Mouse (Mus musculus) small intestine, adult 2 months (tissue): ENCODE results near the gene Cish. TPM values are rescaled to one million over a fixed set of nuclear protein-coding genes. Genes with fewer than 3 reads are reported as not detected.

Experiments
- H3K27ac ChIP-seq: fragments of 200-500 bp; 2 replicates; pipeline ENCODE4 v1.5.1; 2012; ENCODE audit warnings: low read depth, low read length, control low read depth, inconsistent platforms; ENCODE audit not compliant: insufficient read depth
- H3K27me3 ChIP-seq: fragments of 200-500 bp; 2 replicates; pipeline ENCODE4 v1.6.1; 2012; ENCODE audit warnings: mild to moderate bottlenecking, moderate library complexity, low read length, inconsistent platforms; ENCODE audit not compliant: control insufficient read depth, insufficient read depth
- H3K36me3 ChIP-seq: fragments of 200-500 bp; 2 replicates; pipeline ENCODE4 v1.6.1; 2012; ENCODE audit warnings: mild to moderate bottlenecking, low read length, control low read depth, inconsistent platforms; ENCODE audit not compliant: control insufficient read depth, insufficient read depth
- H3K4me1 ChIP-seq: fragments of 200-500 bp; 2 replicates; pipeline ENCODE4 v1.6.1; 2012; ENCODE audit warnings: low read length, inconsistent platforms, mixed read lengths; ENCODE audit not compliant: control insufficient read depth, insufficient read depth, insufficient read length
- H3K4me3 ChIP-seq: fragments of 200-500 bp; 2 replicates; pipeline ENCODE4 v1.5.1; 2012; ENCODE audit warnings: low read depth, mild to moderate bottlenecking, control low read depth, inconsistent platforms, low read length, moderate library complexity
- CTCF ChIP-seq: fragments of 200-500 bp; IDR thresholded peaks from 2 replicates; pipeline ENCODE4 v1.5.1; 2012; ENCODE audit warnings: low read depth, mild to moderate bottlenecking, control low read depth, inconsistent platforms, low read length, moderate library complexity, mixed read lengths; ENCODE audit not compliant: insufficient replicate concordance, insufficient read length; ENCODE audit errors: extremely low read depth
- POLR2A ChIP-seq: fragments of 200-500 bp; IDR thresholded peaks from 2 replicates; pipeline ENCODE4 v1.6.1; 2012; ENCODE audit warnings: low read depth, mild to moderate bottlenecking, control low read depth, inconsistent platforms, low read length, moderate library complexity
- WGBS: fragments of 180-500 bp; shearing (Covaris S2); methylation state at CpG from one replicate; pipeline ENCODE4 v1.1.7; 2018; 5-methylcytosine and 5-hydroxymethylcytosine counted together
- polyA plus RNA-seq: library from polyadenylated mRNA; depleted of rRNA; stranded (reverse); fragments of >200 nt; gene quantifications from 2 replicates; pipeline ENCODE4 v1.2.3, GENCODE M21; 2012

Cish gene
- polyA plus RNA-seq, 1 experiment, result 33.6 TPM

GRCm38 (mm10) chr9:107327879-107328620 is 32.2 kb downstream of the Cish start:
- Histone ChIP-seq H3K27ac (no peak overlapping the region), H3K36me3 (0 out of 2 replicates have a peak, but pooled peaks cover 2% of the 10 kb centered on the region), H3K4me1 (peaks cover 7% of the 10 kb centered on the region; the same call in 1 of the 2 replicates), H3K27me3 (no peaks in the 10 kb centered on the region), H3K4me3 (no peak overlapping the region)
- 88% methylated on average over 16 of the region's 16 CpGs for WGBS
- TF ChIP-seq POLR2A (no peak), CTCF (no peak)

GRCm38 (mm10) chr9:107330791-107331190 is 35.0 kb downstream of the Cish start:
- 57% methylated on average over 6 of the region's 6 CpGs for WGBS
- no peak overlapping the region for H3K27ac ChIP-seq
- H3K4me3 ChIP-seq, result no peak overlapping the region
- H3K4me1 ChIP-seq, result peaks cover 3% of the 10 kb centered on the region; the same call in 1 of the 2 replicates
- H3K27me3 ChIP-seq, result no peaks in the 10 kb centered on the region
- 0 out of 2 replicates have a peak, but pooled peaks cover 2% of the 10 kb centered on the region for H3K36me3 ChIP-seq
- no peak for TF ChIP-seq CTCF

- WGBS, result 81% methylated on average over 2 of the region's 2 CpGs
- no peak overlapping the region for H3K4me3 ChIP-seq
- peaks cover 5% of the 10 kb centered on the region; the same call in 1 of the 2 replicates for H3K4me1 ChIP-seq
- H3K27me3 ChIP-seq, result no peaks in the 10 kb centered on the region
- 0 out of 2 replicates have a peak, but pooled peaks cover 2% of the 10 kb centered on the region for H3K36me3 ChIP-seq
- peak overlapping the region; percentile 54 for H3K27ac ChIP-seq
- TF ChIP-seq POLR2A (no peak), CTCF (no peak)
Measured at GRCm38 (mm10) chr9:107333686-107334085, 37.9 kb downstream of the Cish start.

- WGBS, result 90% methylated on average over 6 of the region's 6 CpGs
- no peaks in the 10 kb centered on the region for H3K27me3 ChIP-seq
- no peak overlapping the region for H3K4me3 ChIP-seq
- peaks cover 6% of the 10 kb centered on the region; the same call in 1 of the 2 replicates for H3K4me1 ChIP-seq
- no peak overlapping the region for H3K27ac ChIP-seq
- TF ChIP-seq CTCF (no peak), POLR2A (no peak)
- 0 out of 2 replicates have a peak, but pooled peaks cover 2% of the 10 kb centered on the region for H3K36me3 ChIP-seq
Measured at GRCm38 (mm10) chr9:107334356-107334755, 38.5 kb downstream of the Cish start.

- H3K36me3 ChIP-seq, result 0 out of 2 replicates have a peak, but pooled peaks cover 2% of the 10 kb centered on the region
- 87% methylated on average over 5 of the region's 5 CpGs for WGBS
- H3K4me1 ChIP-seq, result peaks cover 6% of the 10 kb centered on the region; the same call in 1 of the 2 replicates
- no peak for TF ChIP-seq POLR2A
- TF ChIP-seq CTCF, result no peak
- H3K27ac ChIP-seq, result no peak overlapping the region
- no peaks in the 10 kb centered on the region for H3K27me3 ChIP-seq
- H3K4me3 ChIP-seq, result no peak overlapping the region
Measured at GRCm38 (mm10) chr9:107335046-107335445, 39.2 kb downstream of the Cish start.

GRCm38 (mm10) chr9:107335909-107336308 is 40.1 kb downstream of the Cish start:
- 6% methylated on average over 5 of the region's 5 CpGs for WGBS
- Histone ChIP-seq H3K4me3 (no peak overlapping the region), H3K27me3 (no peaks in the 10 kb centered on the region), H3K4me1 (peaks cover 6% of the 10 kb centered on the region; the same call in 1 of the 2 replicates), H3K27ac (no peak overlapping the region), H3K36me3 (0 out of 2 replicates have a peak, but pooled peaks cover 2% of the 10 kb centered on the region)
- peak; percentile 96 for TF ChIP-seq CTCF
- TF ChIP-seq POLR2A, result no peak

GRCm38 (mm10) chr9:107336386-107336785 is 40.6 kb downstream of the Cish start:
- 78% methylated on average over 6 of the region's 6 CpGs for WGBS
- Histone ChIP-seq H3K27me3 (no peaks in the 10 kb centered on the region), H3K4me1 (peaks cover 6% of the 10 kb centered on the region; the same call in 1 of the 2 replicates), H3K36me3 (0 out of 2 replicates have a peak, but pooled peaks cover 2% of the 10 kb centered on the region), H3K4me3 (no peak overlapping the region), H3K27ac (no peak overlapping the region)
- TF ChIP-seq CTCF, result no peak
- no peak for TF ChIP-seq POLR2A
